Mouse (Mus musculus) left cerebral cortex, postnatal 10 days (tissue): ENCODE results near the gene Nhsl1. TPM values are rescaled to one million over a fixed set of nuclear protein-coding genes. Genes with fewer than 3 reads are reported as not detected.
A peak's percentile ranks its signal among the peaks of the same experiment; 100 is the strongest.

Experiments
- DNase-seq, 2 experiments: peaks; one replicate each; pipeline ENCODE4 v3.0.0; 2021 to 2022; ENCODE audit warnings: low spot score in 2 of 2, mixed read lengths in 1 of 2; ENCODE audit errors: extremely low spot score in 1 of 2
- intact Hi-C: fragments of 180-260 bp; cut with DNase I; formaldehyde crosslinking; loops from one replicate; pipeline ENCODE4 v1.15.1; 2025
- total RNA-seq, 2 experiments: library from RNA; stranded (reverse); gene quantifications; 2 replicates each; pipeline ENCODE4 v1.2.3; 2021

Gene Nhsl1
- total RNA-seq, 2 experiments from 2014 or later: 40.8 to 43.5 TPM

- intact Hi-C loops: no loop called here
Observed at GRCm38 (mm10) chr10:18501997-18502396, 183.2 kb downstream of the Nhsl1 start.

GRCm38 (mm10) chr10:18505690-18506089 lies 186.9 kb downstream of the Nhsl1 start:
- intact Hi-C loops: no loop called here
- no peak for DNase-seq

More at GRCm38 (mm10) chr10:18501997-18502396, 183.2 kb downstream of the Nhsl1 start:
- DNase-seq: no peak

GRCm38 (mm10) chr10:18506501-18506946 lies 187.7 kb downstream of the Nhsl1 start:
- intact Hi-C loops: no loop called here
- DNase-seq: no peak

GRCm38 (mm10) chr10:18507869-18508473 lies 189.2 kb downstream of the Nhsl1 start:
- intact Hi-C loops: no loop called here
- DNase-seq: no peak

GRCm38 (mm10) chr10:18508586-18508985 lies 189.8 kb downstream of the Nhsl1 start:
- DNase-seq: peak; percentile 58 to 71
- intact Hi-C loops: no loop called here

GRCm38 (mm10) chr10:18510663-18511062 lies 191.9 kb downstream of the Nhsl1 start:
- intact Hi-C loops: no loop called here
- no peak for DNase-seq

- intact Hi-C loops: no loop called here
- DNase-seq: no peak
Observed at GRCm38 (mm10) chr10:18511496-18511895, 192.7 kb downstream of the Nhsl1 start.

GRCm38 (mm10) chr10:18522556-18522955 lies 203.8 kb downstream of the Nhsl1 start:
- intact Hi-C loops: no loop called here
- no peak for DNase-seq

- intact Hi-C loops: loop anchor here (5.0 kb wide), 1 partner anchor 283 kb away; no protein-coding TSS in a partner anchor
- DNase-seq: peak in 1 of 2 experiments; percentile 42
Observed at GRCm38 (mm10) chr10:18525311-18525710, 206.5 kb downstream of the Nhsl1 start.

GRCm38 (mm10) chr10:18525726-18526125 lies 206.9 kb downstream of the Nhsl1 start:
- intact Hi-C loops: loop anchor here (5.0 kb wide), 1 partner anchor 283 kb away; no protein-coding TSS in a partner anchor

GRCm38 (mm10) chr10:18526184-18526850 lies 207.5 kb downstream of the Nhsl1 start:
- intact Hi-C loops: loop anchor here (5.0 kb wide), 1 partner anchor 284 kb away; no protein-coding TSS in a partner anchor
- DNase-seq: peak; percentile 40 to 45

More at GRCm38 (mm10) chr10:18525726-18526125, 206.9 kb downstream of the Nhsl1 start:
- DNase-seq: peak in 1 of 2 experiments; percentile 52

GRCm38 (mm10) chr10:18526851-18527675 lies 208.3 kb downstream of the Nhsl1 start:
- intact Hi-C loops: loop anchor here (5.0 kb wide), 1 partner anchor 285 kb away; no protein-coding TSS in a partner anchor
- DNase-seq: no peak

- intact Hi-C loops: loop anchor here (2.0 to 5.0 kb wide), 2 partner anchors 137 to 285 kb away; no protein-coding TSS in a partner anchor
- DNase-seq: no peak
Observed at GRCm38 (mm10) chr10:18527766-18528165, 209.0 kb downstream of the Nhsl1 start.

GRCm38 (mm10) chr10:18528475-18528874 lies 209.7 kb downstream of the Nhsl1 start:
- intact Hi-C loops: loop anchor here (2.0 to 5.0 kb wide), 2 partner anchors 138 to 286 kb away; no protein-coding TSS in a partner anchor
- peak in 1 of 2 experiments; percentile 62 for DNase-seq

GRCm38 (mm10) chr10:18529177-18529576 lies 210.4 kb downstream of the Nhsl1 start:
- intact Hi-C loops: loop anchor here (1.0 to 5.0 kb wide), 3 partner anchors 76 to 287 kb away; no protein-coding TSS in a partner anchor
- no peak for DNase-seq

- DNase-seq: no peak
- intact Hi-C loops: no loop called here
Observed at GRCm38 (mm10) chr10:18530161-18530560, 211.4 kb downstream of the Nhsl1 start.

GRCm38 (mm10) chr10:18532293-18532692 lies 213.5 kb downstream of the Nhsl1 start:
- DNase-seq: no peak
- intact Hi-C loops: no loop called here

- no peak for DNase-seq
- intact Hi-C loops: no loop called here
Observed at GRCm38 (mm10) chr10:18536889-18537288, 218.1 kb downstream of the Nhsl1 start.

GRCm38 (mm10) chr10:18545309-18545708 lies 226.5 kb downstream of the Nhsl1 start:
- DNase-seq: no peak
- intact Hi-C loops: no loop called here
